Mouse (Mus musculus) heart, postnatal 0 days (tissue): Measurements from ENCODE around the gene Mamdc4.

ENCODE experiments used
- CTCF ChIP-seq: IDR thresholded peaks from 2 replicates; pipeline ENCODE4 v1.5.1; 2016; ENCODE audit warnings: antibody characterized with exemption, control low read depth, low read depth
- EP300 ChIP-seq: IDR thresholded peaks from 2 replicates; pipeline ENCODE4 v1.6.1; 2016; ENCODE audit warnings: antibody characterized with exemption, low read depth

DNA sequence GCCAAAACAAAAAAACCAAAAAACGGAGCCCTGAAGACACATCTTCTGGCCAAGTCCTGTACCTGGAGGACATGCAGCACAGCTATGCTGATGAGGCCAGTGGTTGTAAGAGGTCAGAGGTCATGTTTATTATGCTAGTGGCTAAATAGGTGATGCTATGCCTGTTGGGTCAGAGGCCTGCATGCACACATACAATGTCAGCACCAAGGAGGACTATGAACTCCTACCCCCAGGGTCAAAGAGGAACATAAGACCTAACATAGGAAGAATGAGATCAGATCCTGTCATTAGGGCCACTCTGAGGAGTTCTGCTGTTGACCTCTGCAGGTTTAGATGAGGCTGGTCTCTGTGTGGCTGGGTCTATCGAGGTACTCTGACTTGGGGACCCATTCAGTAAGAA, 25.4 kb upstream of the Mamdc4 start:
- TF ChIP-seq CTCF, result no peak
- TF ChIP-seq EP300, result no peak
